Mouse (Mus musculus): ENCODE data around the gene Dusp15.

- TF ChIP-seq CTCF (IDR thresholded peaks at IDR 0.05; ENCODE audit: low read depth, low read length) (no peak), POLR2A (IDR thresholded peaks at IDR 0.05; ENCODE audit: borderline replicate concordance, low read depth, low read length) (no peak)
Observed at GRCm38 (mm10) chr2:152928219-152928987, 23.1 kb downstream of the Dusp15 start.
